Mouse (Mus musculus) stomach, postnatal 0 days (tissue): Measurements from ENCODE around the gene Ctnnd2.

Experiments used
- CTCF ChIP-seq: IDR thresholded peaks from 2 replicates; pipeline ENCODE4 v1.5.1; 2016; ENCODE audit warnings: antibody characterized with exemption, low read depth, mild to moderate bottlenecking, moderate library complexity
- EP300 ChIP-seq: optimal IDR thresholded peaks from 2 replicates; pipeline ENCODE3; 2016; ENCODE audit warnings: antibody characterized with exemption

- no peak for TF ChIP-seq EP300
- TF ChIP-seq CTCF = no peak
These were observed 605.4 kb downstream of the Ctnnd2 start for GRCm38 (mm10) chr15:30777801-30778200.
